Mouse (Mus musculus): ENCODE measurements around the gene Dnhd1. TPM values are rescaled to one million over a fixed set of nuclear protein-coding genes. Genes with fewer than 3 reads are reported as not detected.

The Dnhd1 gene
- polyA plus RNA-seq, 1 experiment: 0.68 TPM

DNA sequence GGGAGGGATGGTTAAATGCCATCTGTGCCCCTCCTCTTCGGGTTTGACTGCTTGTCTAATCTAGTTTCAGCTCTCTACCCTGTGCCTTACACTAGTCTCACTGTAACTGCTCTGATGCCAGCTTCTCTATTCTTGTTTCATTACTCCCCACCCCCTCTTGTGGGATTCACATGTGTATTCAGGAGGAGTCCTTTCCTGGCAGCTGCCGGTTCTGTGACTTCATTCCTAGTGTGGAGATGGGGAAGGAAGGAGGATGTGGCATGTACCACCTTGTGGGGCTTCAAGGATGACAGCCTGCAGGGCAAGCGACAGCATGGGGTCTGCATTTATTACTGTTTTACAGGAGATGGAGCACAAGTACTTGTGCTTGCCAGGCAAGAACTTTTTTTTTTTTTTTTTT, 8.7 kb upstream of the Dnhd1 start:
- H3K79me2 ChIP-seq (ENCODE audit: control insufficient read depth, insufficient read depth): peaks cover 25% of the 10 kb centered on the region
- peak overlapping the region; percentile 89 for H3K4me2 ChIP-seq (ENCODE audit: low read depth)
- no peaks in the 10 kb centered on the region for H3K27me3 ChIP-seq (ENCODE audit: control insufficient read depth, insufficient read depth, insufficient read length)
- H3K36me3 ChIP-seq (ENCODE audit: control insufficient read depth, insufficient read depth): peaks cover 12% of the 10 kb centered on the region
- no peak overlapping the region for H3ac ChIP-seq (ENCODE audit: control insufficient read depth, insufficient read length)
- TF ChIP-seq SRF (IDR thresholded peaks at IDR 0.05; ENCODE audit: control insufficient read depth, insufficient read length, low read depth) (no peak), TCF12 (IDR thresholded peaks at IDR 0.05; ENCODE audit: insufficient read depth, poor library complexity, severe bottlenecking) (no peak), TCF3 (IDR thresholded peaks at IDR 0.05; ENCODE audit: insufficient read length, low read depth) (no peak), MYOD1 (IDR thresholded peaks at IDR 0.05; ENCODE audit: control insufficient read depth in 1 of 3, insufficient read length in 2 of 3, low read depth in 2 of 3) (no peak), USF1 (IDR thresholded peaks at IDR 0.05; ENCODE audit: low read depth) (no peak), MYOG (IDR thresholded peaks at IDR 0.05; ENCODE audit: control insufficient read depth in 1 of 3, insufficient read depth in 1 of 3, insufficient read length in 2 of 3, low read depth in 2 of 3) (no peak), POLR2AphosphoS2 (IDR thresholded peaks at IDR 0.05; ENCODE audit: insufficient read length, low read depth) (no peak), CEBPB (IDR thresholded peaks at IDR 0.05; ENCODE audit: insufficient read depth, poor library complexity, severe bottlenecking) (no peak), POLR2A (IDR thresholded peaks at IDR 0.05; ENCODE audit: insufficient read length, low read depth) (no peak), E2F4 (IDR thresholded peaks at IDR 0.05; ENCODE audit: insufficient read depth) (no peak), REST (IDR thresholded peaks at IDR 0.05; ENCODE audit: insufficient read depth, insufficient read length) (no peak), MAX (IDR thresholded peaks at IDR 0.05; ENCODE audit: low read depth) (no peak)
- peak overlapping the region; percentile 96 for H3K4me3 ChIP-seq

DNA sequence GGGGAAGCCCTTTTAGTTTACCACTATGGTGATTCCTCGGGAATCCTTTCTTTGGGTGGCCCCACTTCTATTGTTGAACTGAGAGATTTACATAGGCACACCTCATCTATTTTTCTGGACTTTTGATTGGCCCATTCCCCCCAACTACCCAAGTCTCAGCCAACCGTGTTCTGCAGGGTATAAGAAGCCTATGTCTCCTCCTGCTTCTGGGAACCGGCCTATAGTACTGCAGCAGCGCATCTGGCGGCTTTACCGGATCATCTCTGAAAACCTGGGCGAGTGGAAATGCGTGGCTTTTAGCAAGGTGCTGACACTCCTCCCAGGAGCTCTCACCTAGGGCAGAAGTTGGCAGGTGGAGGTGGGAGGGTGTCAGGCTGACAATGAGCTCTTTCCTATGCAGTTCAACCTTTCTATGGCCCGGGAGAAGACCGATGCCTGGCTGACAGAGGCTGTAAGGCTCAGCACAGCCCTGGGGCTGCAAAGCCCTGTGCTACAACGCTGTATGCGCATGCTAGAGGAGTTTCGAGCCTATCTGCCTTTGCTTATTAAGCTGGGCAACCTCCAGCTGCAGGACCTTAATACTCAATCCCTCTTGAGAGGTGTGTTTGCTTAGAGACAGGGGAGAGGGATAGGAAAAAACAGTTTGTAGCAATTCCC, 35.0 kb downstream of the Dnhd1 start:
- no peak overlapping the region for H3ac ChIP-seq (ENCODE audit: control insufficient read depth, insufficient read length)
- TF ChIP-seq MYOG (IDR thresholded peaks at IDR 0.05; ENCODE audit: control insufficient read depth in 1 of 3, insufficient read depth in 1 of 3, insufficient read length in 2 of 3, low read depth in 2 of 3) (no peak), POLR2A (IDR thresholded peaks at IDR 0.05; ENCODE audit: insufficient read length, low read depth) (no peak), TCF3 (IDR thresholded peaks at IDR 0.05; ENCODE audit: insufficient read length, low read depth) (no peak), CEBPB (IDR thresholded peaks at IDR 0.05; ENCODE audit: insufficient read depth, poor library complexity, severe bottlenecking) (no peak), MYOD1 (IDR thresholded peaks at IDR 0.05; ENCODE audit: control insufficient read depth in 1 of 3, insufficient read length in 2 of 3, low read depth in 2 of 3) (no peak), TCF12 (IDR thresholded peaks at IDR 0.05; ENCODE audit: insufficient read depth, poor library complexity, severe bottlenecking) (no peak), USF1 (IDR thresholded peaks at IDR 0.05; ENCODE audit: low read depth) (no peak), REST (IDR thresholded peaks at IDR 0.05; ENCODE audit: insufficient read depth, insufficient read length) (no peak), E2F4 (IDR thresholded peaks at IDR 0.05; ENCODE audit: insufficient read depth) (no peak), SRF (IDR thresholded peaks at IDR 0.05; ENCODE audit: control insufficient read depth, insufficient read length, low read depth) (no peak)
- no peaks in the 10 kb centered on the region for H3K36me3 ChIP-seq (ENCODE audit: control insufficient read depth, insufficient read depth)
- H3K79me2 ChIP-seq (ENCODE audit: control insufficient read depth, insufficient read depth): no peaks in the 10 kb centered on the region
- H3K4me2 ChIP-seq (ENCODE audit: low read depth): no peak overlapping the region
- H3K27me3 ChIP-seq (ENCODE audit: control insufficient read depth, insufficient read depth, insufficient read length): no peaks in the 10 kb centered on the region
- H3K4me3 ChIP-seq: no peak overlapping the region

DNA sequence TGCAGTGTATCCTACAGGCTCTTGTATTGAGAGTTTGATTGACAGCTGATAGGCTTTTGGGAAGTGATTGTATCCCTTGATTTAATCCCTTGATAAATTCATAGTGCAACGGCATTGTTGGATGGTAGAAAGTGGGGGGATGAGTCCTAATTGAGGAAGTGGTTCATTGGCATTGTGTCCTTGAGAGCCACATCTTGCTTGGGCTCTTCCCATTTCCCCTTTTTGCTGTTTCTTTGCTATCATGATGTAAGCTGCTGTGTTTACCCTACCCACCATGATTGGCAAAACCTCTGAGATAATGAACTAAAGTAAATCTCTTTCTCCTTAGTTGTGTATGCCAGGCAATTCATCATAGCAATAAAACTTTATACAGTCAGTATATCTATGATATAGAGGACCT, 40.2 kb downstream of the Dnhd1 start:
- TF ChIP-seq E2F4 (IDR thresholded peaks at IDR 0.05; ENCODE audit: insufficient read depth) (no peak), MYOD1 (IDR thresholded peaks at IDR 0.05; ENCODE audit: control insufficient read depth in 1 of 3, insufficient read length in 2 of 3, low read depth in 2 of 3) (no peak), TCF12 (IDR thresholded peaks at IDR 0.05; ENCODE audit: insufficient read depth, poor library complexity, severe bottlenecking) (no peak), REST (IDR thresholded peaks at IDR 0.05; ENCODE audit: insufficient read depth, insufficient read length) (no peak), POLR2A (IDR thresholded peaks at IDR 0.05; ENCODE audit: insufficient read length, low read depth) (no peak)
- H3K36me3 ChIP-seq (ENCODE audit: control insufficient read depth, insufficient read depth): no peaks in the 10 kb centered on the region
- no peak overlapping the region for H3K4me2 ChIP-seq (ENCODE audit: low read depth)
- no peaks in the 10 kb centered on the region for H3K79me2 ChIP-seq (ENCODE audit: control insufficient read depth, insufficient read depth)
- H3ac ChIP-seq (ENCODE audit: control insufficient read depth, insufficient read length): no peak overlapping the region
- no peak overlapping the region for H3K4me3 ChIP-seq
- peaks cover 5% of the 10 kb centered on the region for H3K27me3 ChIP-seq (ENCODE audit: control insufficient read depth, insufficient read depth, insufficient read length)

DNA sequence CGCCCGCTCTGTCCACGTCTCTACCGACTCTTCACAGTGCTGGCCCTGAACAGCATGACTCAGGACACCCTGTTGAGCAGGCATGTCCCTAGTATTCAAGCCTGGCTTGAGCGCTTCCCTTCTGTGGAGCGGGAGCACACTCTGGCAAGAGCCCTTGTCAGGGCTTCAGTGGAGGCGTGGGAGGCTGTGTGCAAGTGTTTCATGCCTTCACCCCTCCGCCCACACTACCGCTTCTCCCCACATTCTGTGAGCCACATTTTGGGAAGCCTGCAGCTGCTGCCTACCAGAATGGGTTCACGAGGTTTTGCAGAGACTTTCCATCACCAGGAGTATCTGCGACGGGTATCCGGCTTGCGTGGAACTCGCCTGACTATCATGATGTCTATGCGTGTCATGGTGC, 52.6 kb downstream of the Dnhd1 start:
- no peak overlapping the region for H3K4me3 ChIP-seq

More for the DNA sequence above, 52.6 kb downstream of the Dnhd1 start:
- Histone ChIP-seq H3K36me3 (ENCODE audit: control insufficient read depth, insufficient read depth) (no peaks in the 10 kb centered on the region), H3K27me3 (ENCODE audit: control insufficient read depth, insufficient read depth, insufficient read length) (peaks cover 9% of the 10 kb centered on the region), H3K79me2 (ENCODE audit: control insufficient read depth, insufficient read depth) (no peaks in the 10 kb centered on the region), H3ac (ENCODE audit: control insufficient read depth, insufficient read length) (no peak overlapping the region), H3K4me2 (ENCODE audit: low read depth) (no peak overlapping the region)
- TF ChIP-seq MYOG (IDR thresholded peaks at IDR 0.05; ENCODE audit: control insufficient read depth in 1 of 3, insufficient read depth in 1 of 3, insufficient read length in 2 of 3, low read depth in 2 of 3) (no peak), CEBPB (IDR thresholded peaks at IDR 0.05; ENCODE audit: insufficient read depth, poor library complexity, severe bottlenecking) (no peak), MYOD1 (IDR thresholded peaks at IDR 0.05; ENCODE audit: control insufficient read depth in 1 of 3, insufficient read length in 2 of 3, low read depth in 2 of 3) (no peak), REST (IDR thresholded peaks at IDR 0.05; ENCODE audit: insufficient read depth, insufficient read length) (no peak), MAX (IDR thresholded peaks at IDR 0.05; ENCODE audit: low read depth) (no peak), TCF12 (IDR thresholded peaks at IDR 0.05; ENCODE audit: insufficient read depth, poor library complexity, severe bottlenecking) (no peak), POLR2A (IDR thresholded peaks at IDR 0.05; ENCODE audit: insufficient read length, low read depth) (no peak), SRF (IDR thresholded peaks at IDR 0.05; ENCODE audit: control insufficient read depth, insufficient read length, low read depth) (no peak), TCF3 (IDR thresholded peaks at IDR 0.05; ENCODE audit: insufficient read length, low read depth) (no peak), E2F4 (IDR thresholded peaks at IDR 0.05; ENCODE audit: insufficient read depth) (no peak), POLR2AphosphoS2 (IDR thresholded peaks at IDR 0.05; ENCODE audit: insufficient read length, low read depth) (no peak), USF1 (IDR thresholded peaks at IDR 0.05; ENCODE audit: low read depth) (no peak)
